Mouse (Mus musculus): ENCODE data around the gene Asb8. TPM values are rescaled to one million over a fixed set of nuclear protein-coding genes. Genes with fewer than 3 reads are reported as not detected.

The Asb8 gene
- polyA plus RNA-seq, 1 experiment = 18.8 TPM

- peak overlapping the region; percentile 63 for H3K4me3 ChIP-seq (ENCODE audit: extremely low read depth, insufficient read depth, insufficient read length)
- peaks cover 2% of the 10 kb centered on the region; the same call in 1 of the 2 replicates for H3K27me3 ChIP-seq (ENCODE audit: control insufficient read depth, insufficient read depth, low read length)
- H3K36me3 ChIP-seq (ENCODE audit: control insufficient read depth, insufficient read depth, low read length) = no peaks in the 10 kb centered on the region
- no peak overlapping the region for H3K27ac ChIP-seq (ENCODE audit: insufficient read depth, low read length)
- TF ChIP-seq POLR2A (IDR thresholded peaks at IDR 0.05; ENCODE audit: low read depth, low read length) (no peak), CTCF (IDR thresholded peaks at IDR 0.05; ENCODE audit: extremely low read depth, insufficient read depth, insufficient read length, insufficient replicate concordance) (peak; percentile 66)
- H3K4me1 ChIP-seq (ENCODE audit: control insufficient read depth, insufficient read depth, insufficient read length) = no peaks in the 10 kb centered on the region
- under 1% methylated on average over 30 of the region's 30 CpGs for WGBS
- DNase-seq (ENCODE audit: low read depth in 1 of 2, low spot score in 2 of 2) = peak; percentile 51 to 78
Observed at GRCm38 (mm10) chr15:98181132-98181711, 15.8 kb upstream of the Asb8 start.

- H3K4me1 ChIP-seq (ENCODE audit: control insufficient read depth, insufficient read depth, insufficient read length) = no peaks in the 10 kb centered on the region
- H3K4me3 ChIP-seq (ENCODE audit: extremely low read depth, insufficient read depth, insufficient read length) = peak overlapping the region; percentile 63; the same call in 1 of the 2 replicates
- H3K36me3 ChIP-seq (ENCODE audit: control insufficient read depth, insufficient read depth, low read length) = no peaks in the 10 kb centered on the region
- WGBS = 16% methylated on average over 26 of the region's 26 CpGs
- no peak for TF ChIP-seq POLR2A (IDR thresholded peaks at IDR 0.05; ENCODE audit: low read depth, low read length)
- TF ChIP-seq CTCF (IDR thresholded peaks at IDR 0.05; ENCODE audit: extremely low read depth, insufficient read depth, insufficient read length, insufficient replicate concordance) = no peak
- H3K27ac ChIP-seq (ENCODE audit: insufficient read depth, low read length) = no peak overlapping the region
- peaks cover 2% of the 10 kb centered on the region; the same call in 1 of the 2 replicates for H3K27me3 ChIP-seq (ENCODE audit: control insufficient read depth, insufficient read depth, low read length)
- no peak for DNase-seq (ENCODE audit: low read depth in 1 of 2, low spot score in 2 of 2)
Observed at GRCm38 (mm10) chr15:98180567-98181131, 15.2 kb upstream of the Asb8 start.

- Histone ChIP-seq H3K27me3 (ENCODE audit: control insufficient read depth, insufficient read depth, low read length) (peaks cover 2% of the 10 kb centered on the region; the same call in 1 of the 2 replicates), H3K4me1 (ENCODE audit: control insufficient read depth, insufficient read depth, insufficient read length) (no peaks in the 10 kb centered on the region), H3K27ac (ENCODE audit: insufficient read depth, low read length) (no peak overlapping the region), H3K36me3 (ENCODE audit: control insufficient read depth, insufficient read depth, low read length) (no peaks in the 10 kb centered on the region), H3K4me3 (ENCODE audit: extremely low read depth, insufficient read depth, insufficient read length) (no peak overlapping the region)
- TF ChIP-seq CTCF (IDR thresholded peaks at IDR 0.05; ENCODE audit: extremely low read depth, insufficient read depth, insufficient read length, insufficient replicate concordance) (no peak), POLR2A (IDR thresholded peaks at IDR 0.05; ENCODE audit: low read depth, low read length) (no peak)
- 76% methylated on average over 3 of the region's 3 CpGs for WGBS
- no peak for DNase-seq (ENCODE audit: low read depth in 1 of 2, low spot score in 2 of 2)
Observed at GRCm38 (mm10) chr15:98177320-98177719, 11.9 kb upstream of the Asb8 start.

GRCm38 (mm10) chr15:98173821-98174220 is 8.4 kb upstream of the Asb8 start:
- Histone ChIP-seq H3K27ac (ENCODE audit: insufficient read depth, low read length) (no peak overlapping the region), H3K4me3 (ENCODE audit: extremely low read depth, insufficient read depth, insufficient read length) (no peak overlapping the region), H3K36me3 (ENCODE audit: control insufficient read depth, insufficient read depth, low read length) (no peaks in the 10 kb centered on the region), H3K27me3 (ENCODE audit: control insufficient read depth, insufficient read depth, low read length) (0 out of 2 replicates have a peak, but pooled peaks cover 2% of the 10 kb centered on the region), H3K4me1 (ENCODE audit: control insufficient read depth, insufficient read depth, insufficient read length) (no peaks in the 10 kb centered on the region)
- WGBS = 28% methylated on average over 8 of the region's 8 CpGs
- DNase-seq (ENCODE audit: low read depth in 1 of 2, low spot score in 2 of 2) = no peak
- TF ChIP-seq POLR2A (IDR thresholded peaks at IDR 0.05; ENCODE audit: low read depth, low read length) = no peak

- H3K4me3 ChIP-seq (ENCODE audit: extremely low read depth, insufficient read depth, insufficient read length) = no peak overlapping the region
- H3K27ac ChIP-seq (ENCODE audit: insufficient read depth, low read length) = no peak overlapping the region
- no peaks in the 10 kb centered on the region for H3K36me3 ChIP-seq (ENCODE audit: control insufficient read depth, insufficient read depth, low read length)
- H3K4me1 ChIP-seq (ENCODE audit: control insufficient read depth, insufficient read depth, insufficient read length) = peaks cover 7% of the 10 kb centered on the region
- 78% methylated on average over 5 of the region's 5 CpGs for WGBS
- no peak for TF ChIP-seq CTCF (IDR thresholded peaks at IDR 0.05; ENCODE audit: extremely low read depth, insufficient read depth, insufficient read length, insufficient replicate concordance)
- TF ChIP-seq POLR2A (IDR thresholded peaks at IDR 0.05; ENCODE audit: low read depth, low read length) = no peak
- no peak for DNase-seq (ENCODE audit: low read depth in 1 of 2, low spot score in 2 of 2)
- H3K27me3 ChIP-seq (ENCODE audit: control insufficient read depth, insufficient read depth, low read length) = peaks cover 17% of the 10 kb centered on the region
Observed at GRCm38 (mm10) chr15:98172113-98172512, 6.7 kb upstream of the Asb8 start.

GRCm38 (mm10) chr15:98170917-98171316 is 5.5 kb upstream of the Asb8 start:
- H3K36me3 ChIP-seq (ENCODE audit: control insufficient read depth, insufficient read depth, low read length) = no peaks in the 10 kb centered on the region
- H3K27me3 ChIP-seq (ENCODE audit: control insufficient read depth, insufficient read depth, low read length) = peaks cover 19% of the 10 kb centered on the region
- no peak overlapping the region for H3K4me3 ChIP-seq (ENCODE audit: extremely low read depth, insufficient read depth, insufficient read length)
- peaks cover 7% of the 10 kb centered on the region for H3K4me1 ChIP-seq (ENCODE audit: control insufficient read depth, insufficient read depth, insufficient read length)
- 68% methylated on average over 9 of the region's 9 CpGs for WGBS
- DNase-seq (ENCODE audit: low read depth in 1 of 2, low spot score in 2 of 2) = no peak
- TF ChIP-seq CTCF (IDR thresholded peaks at IDR 0.05; ENCODE audit: extremely low read depth, insufficient read depth, insufficient read length, insufficient replicate concordance) = no peak
- no peak for TF ChIP-seq POLR2A (IDR thresholded peaks at IDR 0.05; ENCODE audit: low read depth, low read length)
- no peak overlapping the region for H3K27ac ChIP-seq (ENCODE audit: insufficient read depth, low read length)

- Histone ChIP-seq H3K27ac (ENCODE audit: insufficient read depth, low read length) (no peak overlapping the region), H3K36me3 (ENCODE audit: control insufficient read depth, insufficient read depth, low read length) (no peaks in the 10 kb centered on the region), H3K4me1 (ENCODE audit: control insufficient read depth, insufficient read depth, insufficient read length) (peaks cover 7% of the 10 kb centered on the region), H3K27me3 (ENCODE audit: control insufficient read depth, insufficient read depth, low read length) (peaks cover 19% of the 10 kb centered on the region), H3K4me3 (ENCODE audit: extremely low read depth, insufficient read depth, insufficient read length) (no peak overlapping the region)
- no peak for TF ChIP-seq POLR2A (IDR thresholded peaks at IDR 0.05; ENCODE audit: low read depth, low read length)
- TF ChIP-seq CTCF (IDR thresholded peaks at IDR 0.05; ENCODE audit: extremely low read depth, insufficient read depth, insufficient read length, insufficient replicate concordance) = no peak
- no peak for DNase-seq (ENCODE audit: low read depth in 1 of 2, low spot score in 2 of 2)
- WGBS = 12% methylated on average over 7 of the region's 7 CpGs
Observed at GRCm38 (mm10) chr15:98170365-98170764, 4.9 kb upstream of the Asb8 start.

All from spleen, adult 2 months (tissue).